ENCODE assay signal across 8 mouse cellular contexts in genomic region chr16:19982537-19983257, GRCm38 (mm10). TPM values are rescaled to one million over a fixed set of nuclear protein-coding genes. Genes with fewer than 3 reads are reported as not detected.
DNase-seq lines count a peak whose midpoint lies in the region; TF ChIP-seq lines count a peak whose summit lies in the region.

Gene Klhl6, minus strand, starts transcription at chr16:19983037.

- H3K27ac ChIP-seq in thymus, adult 2 months (ENCODE audit: control insufficient read depth, insufficient read depth, low read length) = peak within 1 kb of the TSS; percentile 92

- H3K4me1 ChIP-seq in thymus, adult 2 months (replicated peaks; ENCODE audit: control insufficient read depth, insufficient read depth, low read length) = peaks cover 2% of the 10 kb centered on the region

- H3K36me3 ChIP-seq in thymus, adult 2 months (ENCODE audit: control insufficient read depth, insufficient read depth, low read length) = no peaks in the 10 kb centered on the region

- peak; percentile 63 for TF ChIP-seq POLR2A in thymus, adult 2 months (IDR thresholded peaks at IDR 0.05; ENCODE audit: control insufficient read depth, extremely low read depth, insufficient read depth, low read length, poor library complexity)

- TF ChIP-seq CTCF in thymus, adult 2 months (IDR thresholded peaks at IDR 0.05; ENCODE audit: borderline replicate concordance, control insufficient read depth, extremely low read depth, insufficient read depth, low read length, poor library complexity) = no peak

- peak; percentile 80 for DNase-seq in CD4-positive helper T cell, adult 2 months (ENCODE audit: low read depth, low spot score)
- peak; percentile 70 for DNase-seq in adrenal gland, adult 2 months
- peak; percentile 78 for DNase-seq in heart, adult 8-10 months (ENCODE audit: low spot score)
- peak; percentile 79 for DNase-seq in kidney, adult 9 months
- DNase-seq in lung, postnatal 36 days = peak; percentile 80
- DNase-seq in thymus, adult 2 months = peak; percentile 73
- DNase-seq in cerebellum, adult 18-20 months = no peak
- no peak for DNase-seq in MN1 (ENCODE audit: low spot score)

- peak within 1 kb of the TSS; percentile 70 for H3K4me3 ChIP-seq in thymus, adult 2 months (ENCODE audit: control insufficient read depth, insufficient read depth, low read length)

- WGBS in thymus, adult 2 months = 1% methylated on average over 14 of the region's 14 CpGs

- H3K27me3 ChIP-seq in thymus, adult 2 months (ENCODE audit: control insufficient read depth, insufficient read depth, low read length) = no peaks in the 10 kb centered on the region

RNA-seq across cellular contexts. Expression of gene Klhl6, which starts in this region (rescaled TPM):
- total RNA-seq in adrenal gland, adult 2 months (2021) = 1 to 10 TPM; 3.7 to 6.3 TPM
- polyA plus RNA-seq in adrenal gland, adult 2 months (2012; rRNA removed) = 1.5 TPM in 2 replicates
- total RNA-seq in heart, adult 8-10 months (2022) = 1 to 10 TPM; 3.3 to 4.2 (median 4.0) TPM
- 54.4 and 56.9 TPM in 2 replicates for polyA plus RNA-seq in thymus, adult 2 months (2012; rRNA removed)

Comparison
In these comparisons a context has a peak if more than half of its experiments do, and no peak if none do; other contexts are left out.
1. RNA of gene Klhl6 (polyA plus RNA-seq): 54.4 to 56.9 TPM in thymus, adult 2 months; 1.5 TPM in adrenal gland, adult 2 months; every median in the first group is over 10 times any median in the second.
2. DNase-seq: peak in CD4-positive helper T cell, adult 2 months (single experiment), adrenal gland, adult 2 months (single experiment), heart, adult 8-10 months (single experiment), kidney, adult 9 months (single experiment), lung, postnatal 36 days (single experiment) and thymus, adult 2 months (single experiment); none in cerebellum, adult 18-20 months (0 of 2) and MN1 (single experiment).